Mouse (Mus musculus): ENCODE data around the gene Tstd2.

GRCm38 (mm10) chr4:46120767-46121166 lies 17.7 kb downstream of the Tstd2 start:
- no peak for TF ChIP-seq TAL1 (IDR thresholded peaks at IDR 0.05; ENCODE audit: low read length)
- TF ChIP-seq GATA1 (IDR thresholded peaks at IDR 0.05; ENCODE audit: low read length): no peak
